ENCODE assay signal across 18 mouse cellular contexts in the genomic region with DNA sequence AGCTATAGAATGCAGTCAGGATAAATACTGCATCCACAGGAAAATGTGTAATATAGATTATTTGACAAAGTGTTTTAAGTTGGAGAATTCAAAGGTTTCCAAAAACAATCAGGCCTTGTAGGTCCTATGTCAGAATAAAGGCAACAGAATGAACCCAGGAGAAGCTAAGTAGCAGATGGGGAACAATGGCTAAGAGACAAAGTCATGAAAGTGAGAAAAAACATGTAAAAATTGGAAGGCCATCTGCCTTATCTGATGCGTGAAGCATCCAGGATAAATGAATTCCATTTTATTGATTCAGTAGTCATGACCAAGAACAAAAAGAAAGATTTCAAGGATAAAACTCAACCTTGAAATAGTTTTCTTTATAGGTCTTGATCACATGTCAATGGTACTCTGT.
DNase-seq lines count a peak whose midpoint lies in the region; TF ChIP-seq lines count a peak whose summit lies in the region.
"Had no signal": no experiment of that assay in that cellular context is flagged by ENCODE, and none has a peak within 500 bp of the region (broad histone marks: within the 10 kb centered on the region; RNA-seq: fewer than 3 reads in every experiment).

No protein-coding gene starts in this region.

- H3K4me1 ChIP-seq in thymus, adult 2 months (replicated peaks; ENCODE audit: control insufficient read depth, insufficient read depth, low read length), result no peaks in the 10 kb centered on the region

- peak overlapping the region; percentile 57 for H3K27ac ChIP-seq in layer of hippocampus, adult 2 months
- no peak overlapping the region for H3K27ac ChIP-seq in thymus, adult 2 months (ENCODE audit: control insufficient read depth, insufficient read depth, low read length)

- H3K27me3 ChIP-seq in thymus, adult 2 months (ENCODE audit: control insufficient read depth, insufficient read depth, low read length), result no peaks in the 10 kb centered on the region
- H3K27me3 ChIP-seq: CH12.LX had no signal

- no peak for TF ChIP-seq POLR2A in thymus, adult 2 months (IDR thresholded peaks at IDR 0.05; ENCODE audit: control insufficient read depth, extremely low read depth, insufficient read depth, low read length, poor library complexity)

- no peak overlapping the region for H3K4me3 ChIP-seq in layer of hippocampus, adult 2 months
- no peak overlapping the region for H3K4me3 ChIP-seq in thymus, adult 2 months (ENCODE audit: control insufficient read depth, insufficient read depth, low read length)

- peak; percentile 59 for DNase-seq in cerebellum, adult 9-10 months
- no peak for DNase-seq in cerebellum, adult 18-20 months
- DNase-seq in layer of hippocampus, adult 2 months (ENCODE audit: low spot score in 2 of 2), result no peak
- DNase-seq in layer of hippocampus, postnatal 25 days (ENCODE audit: extremely low spot score in 1 of 2, low spot score in 1 of 2), result no peak
- DNase-seq in brain, adult 2 months (ENCODE audit: low read depth, low spot score), result peak; percentile 63
- no peak for DNase-seq in thymus, adult 2 months
- DNase-seq: adrenal gland, adult 2 months; adrenal gland, adult 8-10 months; adrenal gland, postnatal 10 days; adrenal gland, postnatal 14 days; adrenal gland, postnatal 25 days; adrenal gland, postnatal 36 days; B cell, adult 2 months; cerebellum, adult 11 months; cerebellum, adult 11-12 months; cerebellum, adult 8-10 months had no signal

- 100% methylated on average over 1 of the region's 1 CpGs for WGBS in thymus, adult 2 months

- no peaks in the 10 kb centered on the region for H3K36me3 ChIP-seq in thymus, adult 2 months (ENCODE audit: control insufficient read depth, insufficient read depth, low read length)
- H3K36me3 ChIP-seq: G1E had no signal

- no peak for TF ChIP-seq CTCF in layer of hippocampus, adult 2 months (conservative IDR thresholded peaks at IDR 0.05)
- no peak for TF ChIP-seq CTCF in thymus, adult 2 months (IDR thresholded peaks at IDR 0.05; ENCODE audit: borderline replicate concordance, control insufficient read depth, extremely low read depth, insufficient read depth, low read length, poor library complexity)

Comparison
In these comparisons a context has a peak if more than half of its experiments do, and no peak if none do; other contexts are left out.
1. DNase-seq: peak in cerebellum, adult 9-10 months (single experiment) and brain, adult 2 months (single experiment); none in cerebellum, adult 18-20 months (0 of 2), layer of hippocampus, adult 2 months (0 of 2), layer of hippocampus, postnatal 25 days (0 of 2) and thymus, adult 2 months (single experiment).